Mouse (Mus musculus) heart, adult 9 months (tissue): ENCODE data around the gene Cfap126.

ENCODE experiments used
- DNase-seq, 2 experiments: peaks; one replicate each; pipeline ENCODE4 v3.0.0; 2022; ENCODE audit warnings: low spot score in 2 of 2

Cfap126 gene

GRCm38 (mm10) chr1:171094424-171094823 is 19.3 kb upstream of the Cfap126 start:
- no peak for DNase-seq

GRCm38 (mm10) chr1:171096110-171096964 is 17.4 kb upstream of the Cfap126 start:
- DNase-seq = no peak

- no peak for DNase-seq
Measured at GRCm38 (mm10) chr1:171097136-171097535, 16.6 kb upstream of the Cfap126 start.

- DNase-seq = no peak
Measured at GRCm38 (mm10) chr1:171097612-171098011, 16.1 kb upstream of the Cfap126 start.

GRCm38 (mm10) chr1:171101033-171101432 is 12.7 kb upstream of the Cfap126 start:
- no peak for DNase-seq

GRCm38 (mm10) chr1:171101733-171102546 is 11.8 kb upstream of the Cfap126 start:
- peak; percentile 70 to 88 for DNase-seq

GRCm38 (mm10) chr1:171102547-171103177 is 11.1 kb upstream of the Cfap126 start:
- peak; percentile 71 to 89 for DNase-seq

GRCm38 (mm10) chr1:171103179-171103840 is 10.4 kb upstream of the Cfap126 start:
- no peak for DNase-seq

GRCm38 (mm10) chr1:171105226-171105625 is 8.5 kb upstream of the Cfap126 start:
- DNase-seq = no peak

GRCm38 (mm10) chr1:171109620-171110019 is 4.1 kb upstream of the Cfap126 start:
- DNase-seq = no peak

- no peak for DNase-seq
Measured at GRCm38 (mm10) chr1:171110659-171111019, 3.1 kb upstream of the Cfap126 start.

- DNase-seq = peak; percentile 83 to 96
Measured at GRCm38 (mm10) chr1:171111020-171111780, 2.5 kb upstream of the Cfap126 start.

- peak; percentile 48 to 64 for DNase-seq
Measured at GRCm38 (mm10) chr1:171111781-171112575, 1.7 kb upstream of the Cfap126 start.

- DNase-seq = no peak
Measured at GRCm38 (mm10) chr1:171112986-171113385, 732 bp upstream of the Cfap126 start.

GRCm38 (mm10) chr1:171116280-171116679 is 2.6 kb downstream of the Cfap126 start:
- no peak for DNase-seq

- peak; percentile 33 to 69 for DNase-seq
Measured at GRCm38 (mm10) chr1:171118269-171118684, 4.6 kb downstream of the Cfap126 start.

- DNase-seq = no peak
Measured at GRCm38 (mm10) chr1:171118996-171119395, 5.3 kb downstream of the Cfap126 start.

GRCm38 (mm10) chr1:171119405-171119804 is 5.7 kb downstream of the Cfap126 start:
- no peak for DNase-seq

GRCm38 (mm10) chr1:171120893-171121292 is 7.2 kb downstream of the Cfap126 start:
- no peak for DNase-seq

GRCm38 (mm10) chr1:171121839-171122238 is 8.1 kb downstream of the Cfap126 start:
- DNase-seq = no peak
